Mouse (Mus musculus) limb, embryonic 14.5 days (tissue): ENCODE data around the gene Maneal. TPM values are rescaled to one million over a fixed set of nuclear protein-coding genes. Genes with fewer than 3 reads are reported as not detected.

Experiments used
- ATAC-seq: fragments of 200-750 bp; cut with Nextera tagmentation; 2 replicates; pipeline ENCODE4 v1.8.0; 2017; ENCODE audit warnings: low read depth, moderate number of reproducible peaks, moderate TSS enrichment; ENCODE audit not compliant: low FRiP score
- DNase-seq: peaks from one replicate; pipeline ENCODE4 v3.0.0-alpha.2; 2015; ENCODE audit warnings: low spot score
- H3K27ac ChIP-seq: fragments of 300-500 bp; sonication (generic); replicated peaks from 2 replicates; pipeline ENCODE4 v1.5.1; 2014; ENCODE audit warnings: low read depth, mild to moderate bottlenecking, low read length, moderate library complexity, mixed read lengths
- H3K27me3 ChIP-seq: fragments of 300-500 bp; sonication (generic); 2 replicates; pipeline ENCODE4 v1.6.1; 2014; ENCODE audit warnings: low read length, mixed read lengths; ENCODE audit not compliant: control insufficient read depth, insufficient read depth
- H3K36me3 ChIP-seq: fragments of 300-500 bp; sonication (generic); 2 replicates; pipeline ENCODE4 v1.6.1; 2014; ENCODE audit warnings: mild to moderate bottlenecking, low read length, moderate library complexity, mixed read lengths; ENCODE audit not compliant: control insufficient read depth, insufficient read depth
- H3K4me1 ChIP-seq: fragments of 300-500 bp; sonication (generic); 2 replicates; pipeline ENCODE4 v1.6.1; 2014; ENCODE audit warnings: antibody characterized with exemption, low read length, mixed read lengths; ENCODE audit not compliant: control insufficient read depth, insufficient read depth
- H3K4me2 ChIP-seq: fragments of 300-500 bp; sonication (generic); replicated peaks from 2 replicates; pipeline ENCODE4 v1.6.1; 2014; ENCODE audit warnings: low read depth, mild to moderate bottlenecking, low read length, moderate library complexity; ENCODE audit not compliant: severe bottlenecking
- H3K4me3 ChIP-seq: fragments of 300-500 bp; sonication (generic); replicated peaks from 2 replicates; pipeline ENCODE4 v1.5.1; 2014; ENCODE audit warnings: low read length
- H3K9ac ChIP-seq: fragments of 300-500 bp; sonication (generic); 2 replicates; pipeline ENCODE4 v1.6.1; 2014; ENCODE audit warnings: mild to moderate bottlenecking, low read depth, low read length, moderate library complexity; ENCODE audit not compliant: severe bottlenecking
- H3K9me3 ChIP-seq: fragments of 300-500 bp; sonication (generic); 2 replicates; pipeline ENCODE4 v1.6.1; 2016; ENCODE audit warnings: low read length; ENCODE audit not compliant: control insufficient read depth
- POLR2A ChIP-seq: fragments of 200-500 bp; IDR thresholded peaks from 2 replicates; pipeline ENCODE4 v1.8.0; 2012; ENCODE audit warnings: inconsistent platforms, mild to moderate bottlenecking, moderate library complexity, borderline replicate concordance; ENCODE audit not compliant: insufficient read depth, insufficient read length; ENCODE audit errors: extremely low read depth
- WGBS: fragments of 180-500 bp; shearing (Covaris S2); extraction: QIAGEN DNeasy Blood & Tissue Kit; methylation state at CpG from one replicate; pipeline ENCODE4 v1.1.7; 2014; 5-methylcytosine and 5-hydroxymethylcytosine counted together
- polyA plus RNA-seq, 2 experiments: library from polyadenylated mRNA; depleted of rRNA in 1 of 2; stranded (reverse) in 1 of 2; unstranded in 1 of 2; fragments of >200 nt; fragmentation: Nextera tagmentation in 1 of 2; extraction: Ambion mirVana in 1 of 2; gene quantifications; 2 replicates each; pipeline versions ENCODE4 v1.2.1 to v1.2.3; 2012 to 2014

The Maneal gene
- polyA plus RNA-seq, 2 experiments, result 1.6 to 2.7 TPM

- TF ChIP-seq POLR2A, result no peak
- no peaks in the 10 kb centered on the region for H3K36me3 ChIP-seq
- WGBS, result 3% methylated on average over 71 of the region's 83 CpGs
- DNase-seq (no peak), ATAC-seq (no peak)
- peaks cover 46% of the 10 kb centered on the region for H3K27me3 ChIP-seq
- H3K9ac ChIP-seq, result no peak overlapping the region
- H3K4me1 ChIP-seq, result no peaks in the 10 kb centered on the region
- no peak overlapping the region for H3K27ac ChIP-seq
- peak overlapping the region; percentile 59 for H3K4me2 ChIP-seq
- no peaks in the 10 kb centered on the region for H3K9me3 ChIP-seq
- peak overlapping the region; percentile 36 for H3K4me3 ChIP-seq
Measured at GRCm38 (mm10) chr4:124894508-124895428, 32.8 kb upstream of the Maneal start.

GRCm38 (mm10) chr4:124893769-124894168, 31.8 kb upstream of the Maneal start:
- no peak for TF ChIP-seq POLR2A
- ATAC-seq (no peak), DNase-seq (no peak)
- WGBS, result 40% methylated on average over 6 of the region's 6 CpGs
- no peak overlapping the region for H3K9ac ChIP-seq
- no peaks in the 10 kb centered on the region for H3K9me3 ChIP-seq
- H3K27me3 ChIP-seq, result peaks cover 46% of the 10 kb centered on the region
- H3K36me3 ChIP-seq, result no peaks in the 10 kb centered on the region
- H3K4me3 ChIP-seq, result no peak overlapping the region
- no peak overlapping the region for H3K27ac ChIP-seq
- no peak overlapping the region for H3K4me2 ChIP-seq
- H3K4me1 ChIP-seq, result no peaks in the 10 kb centered on the region

DNA sequence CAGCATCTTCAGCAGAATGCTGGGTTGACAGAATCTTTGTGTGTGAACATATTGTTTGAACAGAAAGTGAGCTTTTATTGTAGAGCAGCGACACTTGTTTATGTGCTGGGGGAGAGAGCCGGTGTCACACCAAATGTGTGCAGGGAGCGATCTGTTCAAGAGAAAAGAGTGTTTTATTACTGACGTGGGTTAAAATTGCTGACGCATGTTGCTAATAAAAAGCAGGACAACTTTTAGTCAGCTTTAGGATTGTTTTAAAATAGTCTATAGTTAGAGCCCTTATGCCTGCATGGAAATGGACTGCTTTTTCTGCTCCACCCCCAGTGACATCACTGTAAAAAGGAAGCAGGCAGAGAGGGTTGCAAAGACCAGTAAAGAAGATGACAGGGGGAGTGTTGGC, 28.9 kb upstream of the Maneal start:
- TF ChIP-seq POLR2A, result no peak
- no peak for ATAC-seq
- WGBS, result 58% methylated on average over 5 of the region's 5 CpGs
- Histone ChIP-seq H3K9ac (no peak overlapping the region), H3K9me3 (no peaks in the 10 kb centered on the region), H3K4me3 (no peak overlapping the region), H3K4me1 (no peaks in the 10 kb centered on the region), H3K36me3 (no peaks in the 10 kb centered on the region), H3K4me2 (no peak overlapping the region), H3K27ac (no peak overlapping the region), H3K27me3 (peaks cover 33% of the 10 kb centered on the region)
- no peak for DNase-seq

- Histone ChIP-seq H3K9ac (no peak overlapping the region), H3K4me2 (no peak overlapping the region), H3K4me3 (no peak overlapping the region), H3K36me3 (no peaks in the 10 kb centered on the region), H3K9me3 (no peaks in the 10 kb centered on the region), H3K4me1 (no peaks in the 10 kb centered on the region), H3K27me3 (peaks cover 29% of the 10 kb centered on the region), H3K27ac (no peak overlapping the region)
- ATAC-seq, result no peak
- no peak for DNase-seq
- WGBS, result 88% methylated on average over 2 of the region's 2 CpGs
- no peak for TF ChIP-seq POLR2A
Measured at GRCm38 (mm10) chr4:124889935-124890334, 28.0 kb upstream of the Maneal start.

GRCm38 (mm10) chr4:124888702-124889101, 26.7 kb upstream of the Maneal start:
- no peak overlapping the region for H3K9ac ChIP-seq
- ATAC-seq, result no peak
- peaks cover 25% of the 10 kb centered on the region for H3K27me3 ChIP-seq
- no peaks in the 10 kb centered on the region for H3K36me3 ChIP-seq
- no peak for TF ChIP-seq POLR2A
- no peak overlapping the region for H3K27ac ChIP-seq
- WGBS, result 71% methylated on average over 7 of the region's 7 CpGs
- no peaks in the 10 kb centered on the region for H3K9me3 ChIP-seq
- no peaks in the 10 kb centered on the region for H3K4me1 ChIP-seq
- no peak overlapping the region for H3K4me2 ChIP-seq
- no peak for DNase-seq
- H3K4me3 ChIP-seq, result no peak overlapping the region
